Mouse (Mus musculus): ENCODE results near the gene Plgrkt.
A peak's percentile ranks its signal among the peaks of the same experiment; 100 is the strongest.
"Not testable (repeated sequence)": the region's sequence is repeated elsewhere in the genome, so short reads cannot be mapped to it uniquely, and the experiment has no call there.

The Plgrkt gene

GRCm38 (mm10) chr19:29366969-29367622 lies at the start of gene Plgrkt, which contains the start of gene Cd274:
Gene Plgrkt (minus strand): TSS chr19:29367390.
Gene Cd274 (plus strand): TSS chr19:29367455.
- DNase-seq (ENCODE audit: low spot score in 2 of 2): peak; percentile 85 to 86

DNA sequence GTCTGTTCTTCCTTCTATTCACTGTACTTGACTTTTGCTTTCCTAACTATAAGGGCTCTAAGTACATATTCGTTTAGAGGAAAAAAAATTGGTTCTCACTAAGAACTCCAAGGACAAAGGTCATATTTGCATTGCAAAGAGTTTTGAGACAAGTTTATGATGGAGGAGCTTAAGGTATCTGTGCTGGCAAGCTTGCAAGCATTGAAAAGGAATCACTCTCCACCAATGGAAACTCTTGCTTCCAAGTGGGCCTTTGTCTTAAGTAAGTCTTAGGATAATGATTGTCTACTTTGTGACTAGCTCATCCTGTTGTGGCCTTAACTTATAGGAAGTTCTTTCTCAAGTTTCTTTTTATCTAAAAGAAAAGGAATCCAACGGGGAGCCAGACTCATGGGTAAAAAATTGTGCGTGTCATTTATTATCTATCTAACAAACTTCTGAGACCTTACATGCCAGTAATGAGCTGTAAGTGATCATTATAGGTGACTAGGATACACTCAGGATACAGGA lies 49.3 kb upstream of the Plgrkt start:
- no peak for DNase-seq (ENCODE audit: low spot score in 2 of 2)

- DNase-seq (ENCODE audit: low spot score in 2 of 2): not testable (repeated sequence)
Observed at GRCm38 (mm10) chr19:29414917-29415316, 47.7 kb upstream of the Plgrkt start.

- no peak for DNase-seq (ENCODE audit: low spot score in 2 of 2)
Observed at GRCm38 (mm10) chr19:29414513-29414912, 47.3 kb upstream of the Plgrkt start.

DNA sequence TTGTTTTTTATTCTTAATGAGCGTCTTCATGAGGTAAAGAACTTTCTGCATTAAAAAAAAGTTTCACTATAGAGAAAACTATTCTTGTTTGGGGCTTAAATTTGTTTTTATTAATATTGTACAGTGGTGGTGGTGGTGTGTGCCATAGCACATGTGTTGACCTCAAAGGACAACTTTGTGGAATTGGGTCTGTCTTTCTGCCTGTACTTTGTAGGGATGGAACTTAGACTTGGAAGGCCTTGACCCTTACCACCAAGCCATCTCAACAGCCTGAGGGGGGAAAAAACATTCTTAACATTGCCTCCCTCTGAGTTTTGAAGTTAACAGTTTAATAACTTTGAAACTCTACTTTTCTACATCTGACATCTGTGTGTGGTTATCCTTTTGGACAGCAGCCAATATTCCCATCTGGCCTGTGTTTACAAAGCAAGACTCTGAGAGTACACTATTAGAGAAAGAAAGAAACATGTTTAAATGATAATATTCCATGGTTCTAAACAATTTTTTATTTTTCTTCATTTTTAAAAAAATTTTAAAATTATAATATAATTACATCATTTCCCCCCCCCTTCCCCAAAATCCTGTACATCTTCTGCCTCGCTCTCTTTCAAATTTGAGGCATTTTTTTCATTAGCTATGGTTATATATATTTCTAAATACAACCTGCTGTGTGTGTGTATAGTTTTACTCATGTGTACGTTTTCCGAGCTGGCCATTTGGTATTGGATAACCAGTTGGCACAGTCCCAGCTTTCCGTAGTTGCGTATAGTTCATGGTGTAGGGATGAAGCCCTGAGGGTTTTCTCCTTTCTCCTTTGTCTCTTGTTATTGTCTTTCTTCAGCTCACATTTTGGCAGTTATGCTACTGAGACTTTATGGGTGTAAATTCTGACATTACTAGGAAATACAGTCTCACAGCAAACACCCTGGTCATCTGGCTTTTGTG lies 45.6 kb upstream of the Plgrkt start:
- DNase-seq (ENCODE audit: low spot score in 2 of 2): peak in 1 of 2 experiments; percentile 21

GRCm38 (mm10) chr19:29410619-29411018 lies 43.4 kb upstream of the Plgrkt start, which contains the start of gene Pdcd1lg2:
Gene Pdcd1lg2 (plus strand): TSS chr19:29410919.
- no peak for DNase-seq (ENCODE audit: low spot score in 2 of 2)

GRCm38 (mm10) chr19:29406042-29407017 lies 39.1 kb upstream of the Plgrkt start:
- no peak for DNase-seq (ENCODE audit: low spot score in 2 of 2)

DNA sequence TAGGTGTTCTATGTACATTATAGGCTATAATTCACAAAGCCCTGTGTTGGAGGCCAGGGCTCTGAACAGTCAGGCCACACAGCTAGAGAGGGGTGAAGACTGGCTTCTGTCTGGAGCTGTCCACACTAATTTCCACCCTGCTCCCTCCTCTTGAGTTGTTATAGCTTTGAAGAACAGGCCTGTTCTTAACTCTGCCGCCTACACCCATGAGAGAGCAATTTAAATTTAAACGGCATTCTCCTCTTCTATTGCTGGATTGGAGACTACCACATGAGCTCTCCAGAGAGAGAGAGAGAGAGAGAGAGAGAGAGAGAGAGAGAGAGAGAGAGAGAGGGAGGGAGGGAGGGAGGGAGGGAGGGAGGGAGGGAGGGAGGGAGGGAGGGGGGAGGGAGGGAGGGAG lies 38.2 kb upstream of the Plgrkt start:
- DNase-seq (ENCODE audit: low spot score in 2 of 2): no peak

DNA sequence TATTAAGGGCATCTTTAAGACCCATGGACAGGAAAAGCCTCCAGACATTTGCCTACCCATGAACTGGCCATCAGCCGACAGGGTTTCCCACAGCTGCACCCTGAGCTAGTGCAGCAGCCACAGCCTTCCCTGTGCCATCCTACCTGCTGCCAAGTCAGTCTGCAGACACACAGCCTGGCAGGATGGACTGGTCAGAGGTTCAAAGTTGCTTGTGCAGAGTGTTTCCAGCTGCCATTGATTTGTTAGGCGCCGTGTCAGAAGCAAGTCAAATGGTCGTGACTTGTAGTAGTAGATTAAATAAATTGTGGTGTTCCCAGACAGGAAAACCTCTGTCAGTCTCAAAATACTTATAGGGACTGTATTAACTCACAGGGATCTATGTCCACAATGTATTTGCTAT lies 36.1 kb upstream of the Plgrkt start:
- no peak for DNase-seq (ENCODE audit: low spot score in 2 of 2)

DNA sequence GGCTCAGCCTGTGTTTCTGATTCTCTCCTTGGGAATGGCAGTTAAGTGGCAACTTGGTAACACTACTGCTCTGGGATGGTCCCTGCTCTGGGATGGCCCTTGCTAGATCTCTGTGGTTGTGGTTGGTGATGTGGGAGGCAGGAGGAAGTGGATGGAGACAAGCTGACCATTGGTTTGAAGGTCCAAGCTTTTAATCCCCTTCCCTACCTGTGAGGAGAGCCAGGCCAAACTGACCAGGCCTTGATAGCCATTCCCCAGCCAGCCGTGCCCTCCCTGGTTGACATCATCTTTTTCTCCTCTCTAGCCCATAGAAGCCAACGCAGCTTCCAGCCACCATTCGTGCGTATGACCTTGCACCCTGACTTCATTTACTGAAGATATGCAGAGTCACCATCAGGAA lies 35.4 kb upstream of the Plgrkt start:
- no peak for DNase-seq (ENCODE audit: low spot score in 2 of 2)

GRCm38 (mm10) chr19:29400466-29400865 lies 33.3 kb upstream of the Plgrkt start:
- no peak for DNase-seq (ENCODE audit: low spot score in 2 of 2)

GRCm38 (mm10) chr19:29399786-29400185 lies 32.6 kb upstream of the Plgrkt start:
- no peak for DNase-seq (ENCODE audit: low spot score in 2 of 2)

DNA sequence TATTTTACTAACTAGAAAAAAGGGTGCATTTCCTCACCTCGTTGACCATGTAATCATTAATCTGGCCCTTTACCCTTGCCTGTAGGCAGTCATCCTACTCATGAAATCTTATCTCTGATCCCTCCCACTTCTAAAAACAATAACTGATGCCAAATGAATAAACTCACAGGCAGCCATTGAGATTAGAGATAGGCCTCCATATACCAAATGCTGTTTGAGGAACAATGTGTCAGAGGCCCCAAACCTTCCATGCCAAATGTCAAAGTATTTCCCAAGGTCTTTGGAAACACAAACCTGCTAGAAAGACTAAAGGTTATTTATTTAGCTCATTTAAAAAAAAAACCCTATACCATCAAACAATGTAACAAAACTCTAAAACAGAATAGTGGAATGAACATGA lies 29.2 kb upstream of the Plgrkt start:
- no peak for DNase-seq (ENCODE audit: low spot score in 2 of 2)

DNA sequence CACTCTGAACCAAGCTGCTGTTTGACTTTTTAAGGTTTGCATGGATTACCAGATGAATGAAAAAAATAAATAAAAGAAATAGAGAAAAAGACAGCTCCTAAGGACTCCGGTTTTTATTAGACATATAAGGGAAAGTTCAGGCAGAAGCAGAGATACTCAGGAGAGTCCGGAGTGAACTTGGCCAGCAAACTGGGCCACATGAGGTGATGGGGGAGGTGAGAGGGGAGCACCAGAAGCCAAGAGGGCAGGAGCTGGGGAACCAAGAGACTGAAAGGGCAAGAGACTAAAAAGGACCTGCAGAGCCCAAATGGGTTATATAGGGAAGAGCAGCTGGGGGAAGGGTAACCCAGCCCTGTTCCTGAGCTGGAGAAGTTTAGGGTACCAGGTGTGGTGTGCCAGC lies 27.5 kb upstream of the Plgrkt start:
- no peak for DNase-seq (ENCODE audit: low spot score in 2 of 2)

DNA sequence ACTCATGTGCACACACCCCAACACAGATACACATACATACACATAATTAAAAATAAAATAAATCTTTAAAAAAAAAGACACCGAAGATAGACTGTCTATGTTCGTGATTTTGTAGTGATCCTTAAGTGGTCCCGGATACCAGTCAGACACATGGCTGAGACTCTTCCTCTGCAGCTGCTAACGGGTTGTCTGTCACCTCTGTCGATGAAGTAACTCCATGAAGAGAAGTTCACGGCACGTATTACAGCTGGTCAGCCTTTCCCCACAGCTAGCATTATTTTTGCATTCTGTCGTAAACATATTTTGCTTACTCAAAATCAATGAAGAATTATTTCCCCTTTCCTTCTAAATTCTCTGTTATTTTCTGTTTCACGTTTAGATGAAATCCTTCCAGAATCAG lies 26.1 kb upstream of the Plgrkt start:
- DNase-seq (ENCODE audit: low spot score in 2 of 2): no peak

DNA sequence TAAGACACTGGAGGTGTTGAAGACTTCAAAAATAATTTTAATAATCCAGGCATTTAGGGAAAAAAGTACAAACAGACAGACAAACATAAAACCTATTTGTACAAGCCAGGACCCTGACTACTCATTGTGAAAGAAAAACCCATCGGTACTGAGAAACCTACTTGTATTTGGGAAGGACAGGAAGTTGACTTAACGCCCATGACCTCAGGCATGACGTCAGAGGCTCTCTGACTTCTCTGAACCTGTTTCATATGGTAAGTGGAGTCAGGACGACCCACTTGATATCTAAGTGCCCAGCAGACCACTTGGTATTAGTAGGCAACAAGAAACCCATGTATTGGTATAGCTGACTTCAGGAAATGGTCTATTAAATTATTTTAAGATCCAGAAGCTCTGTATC lies 24.1 kb upstream of the Plgrkt start:
- DNase-seq (ENCODE audit: low spot score in 2 of 2): no peak

DNA sequence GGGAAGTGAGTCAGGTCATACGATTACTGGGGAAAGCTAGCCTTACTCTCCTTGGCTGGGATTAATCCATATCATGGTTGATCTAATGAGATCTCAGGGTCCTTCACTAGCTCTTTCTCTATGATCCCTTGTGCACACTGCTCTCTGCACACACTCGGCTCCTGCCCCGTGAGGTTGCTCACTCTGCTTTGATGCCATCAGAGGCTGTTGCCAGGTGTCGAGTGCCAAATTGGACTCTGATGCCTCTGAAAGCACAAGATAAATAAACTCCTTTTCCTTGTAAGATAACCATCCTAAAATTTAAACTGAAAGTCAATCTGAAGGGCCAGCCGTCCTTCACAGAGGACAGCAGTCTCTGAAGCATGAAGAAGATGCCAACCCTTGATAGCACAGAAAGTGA lies 23.3 kb upstream of the Plgrkt start:
- no peak for DNase-seq (ENCODE audit: low spot score in 2 of 2)

DNA sequence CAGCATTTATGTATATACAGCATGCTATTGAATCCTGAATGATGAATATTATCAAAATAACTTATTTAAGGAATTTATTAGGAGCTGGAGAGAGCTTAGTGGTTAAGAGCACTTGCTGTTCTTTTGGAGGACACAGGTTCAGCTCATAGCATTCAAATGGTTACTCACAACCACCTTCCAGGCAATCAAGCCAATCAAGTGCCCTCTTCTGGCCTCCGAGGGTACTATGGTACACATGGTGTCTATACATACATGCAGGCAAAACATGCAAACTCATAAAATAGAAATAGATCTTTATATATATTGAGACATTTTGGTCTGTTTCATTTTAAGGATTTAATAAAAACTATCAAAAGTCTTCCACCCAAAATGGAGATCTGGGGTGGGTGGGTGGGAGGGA lies 21.6 kb upstream of the Plgrkt start:
- DNase-seq (ENCODE audit: low spot score in 2 of 2): no peak

GRCm38 (mm10) chr19:29385822-29386221 lies 18.6 kb upstream of the Plgrkt start:
- no peak for DNase-seq (ENCODE audit: low spot score in 2 of 2)

- no peak for DNase-seq (ENCODE audit: low spot score in 2 of 2)
Observed at GRCm38 (mm10) chr19:29384994-29385393, 17.8 kb upstream of the Plgrkt start.

DNA sequence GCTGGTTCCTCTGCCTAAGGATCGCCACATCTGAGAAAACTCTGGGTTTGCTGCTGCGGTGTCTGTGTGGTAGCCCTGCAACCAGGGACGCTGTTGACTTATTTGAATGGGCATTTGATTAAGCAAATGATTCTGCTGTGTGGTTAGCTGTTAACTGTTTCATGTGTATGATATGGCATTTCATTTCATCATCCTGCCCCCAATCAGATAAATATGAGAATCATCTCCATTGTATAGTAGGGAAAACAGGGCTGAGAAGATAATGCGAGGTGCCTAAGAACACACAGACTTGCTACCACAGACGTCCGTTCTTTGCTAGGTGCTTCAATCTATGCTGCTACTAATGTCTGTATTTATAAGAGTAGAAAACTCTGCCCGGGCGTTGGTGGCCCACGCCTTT lies 17.2 kb upstream of the Plgrkt start:
- no peak for DNase-seq (ENCODE audit: low spot score in 2 of 2)

DNA sequence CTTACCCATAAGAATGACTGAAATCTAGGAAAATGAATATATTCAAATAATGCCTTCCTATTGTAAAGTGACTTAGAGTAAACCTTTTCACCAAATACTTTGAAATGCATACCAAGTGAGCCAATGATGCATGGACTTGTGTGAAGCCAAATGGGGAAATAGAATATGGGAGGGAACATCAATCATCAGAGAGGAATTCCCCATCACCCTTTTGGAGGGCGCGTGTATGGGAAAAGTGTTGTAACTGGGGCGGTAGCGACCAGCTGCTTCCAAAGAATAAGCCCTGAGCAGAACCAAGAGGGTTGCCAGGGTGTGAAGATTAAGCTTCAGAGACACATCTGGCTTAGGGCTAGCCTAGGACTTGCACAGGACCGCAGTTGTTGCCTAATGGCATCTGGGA lies 16.2 kb upstream of the Plgrkt start:
- no peak for DNase-seq (ENCODE audit: low spot score in 2 of 2)
